8 mouse cellular contexts compared by ENCODE assay signal in genomic region chr6:55392453-55392852, GRCm38 (mm10). TPM values are rescaled to one million over a fixed set of nuclear protein-coding genes. Genes with fewer than 3 reads are reported as not detected.
DNase-seq lines count a peak whose midpoint lies in the region; ATAC-seq and TF ChIP-seq lines count a peak whose summit lies in the region.

No protein-coding gene starts in this region.

- no peaks in the 10 kb centered on the region for H3K9me3 ChIP-seq in embryonic facial prominence, embryonic 10.5 days
- H3K9me3 ChIP-seq in heart, embryonic 12.5 days (replicated peaks), result no peaks in the 10 kb centered on the region
- H3K9me3 ChIP-seq in liver, embryonic 14.5 days (ENCODE audit: control insufficient read depth, low read length), result no peaks in the 10 kb centered on the region
- no peaks in the 10 kb centered on the region for H3K9me3 ChIP-seq in neural tube, embryonic 14.5 days (ENCODE audit: control insufficient read depth, low read length)

- H3ac ChIP-seq in C2C12 (ENCODE audit: control insufficient read depth, insufficient read length, low read depth), result no peak overlapping the region

- H3K36me3 ChIP-seq in C2C12 (ENCODE audit: control insufficient read depth, insufficient read depth), result no peaks in the 10 kb centered on the region
- H3K36me3 ChIP-seq in embryonic facial prominence, embryonic 10.5 days (replicated peaks), result no peaks in the 10 kb centered on the region
- no peaks in the 10 kb centered on the region for H3K36me3 ChIP-seq in heart, embryonic 12.5 days
- no peaks in the 10 kb centered on the region for H3K36me3 ChIP-seq in liver, embryonic 14.5 days (replicated peaks; ENCODE audit: control insufficient read depth, insufficient read depth, low read depth)
- H3K36me3 ChIP-seq in neural tube, embryonic 14.5 days (ENCODE audit: control insufficient read depth, insufficient read depth, low read length), result no peaks in the 10 kb centered on the region

- peaks cover 41% of the 10 kb centered on the region for H3K4me1 ChIP-seq in embryonic facial prominence, embryonic 10.5 days
- 0 out of 2 replicates have a peak, but pooled peaks cover 5% of the 10 kb centered on the region for H3K4me1 ChIP-seq in heart, embryonic 12.5 days (replicated peaks)
- H3K4me1 ChIP-seq in liver, embryonic 14.5 days (replicated peaks; ENCODE audit: control insufficient read depth in 2 of 2, insufficient read depth in 2 of 2, low read length in 1 of 2), result no peaks in the 10 kb centered on the region
- peaks cover 5% of the 10 kb centered on the region; the same call in 1 of the 2 replicates for H3K4me1 ChIP-seq in neural tube, embryonic 14.5 days (ENCODE audit: control insufficient read depth, insufficient read depth, low read length)

- H3K79me2 ChIP-seq in C2C12 (ENCODE audit: control insufficient read depth, insufficient read depth), result no peaks in the 10 kb centered on the region

- WGBS in embryonic facial prominence, embryonic 10.5 days, result 16% methylated on average over 4 of the region's 4 CpGs
- WGBS in heart, embryonic 12.5 days, result 15% methylated on average over 4 of the region's 4 CpGs
- 8% methylated on average over 4 of the region's 4 CpGs for WGBS in liver, embryonic 14.5 days (ENCODE audit: insufficient replicate concordance)
- WGBS in neural tube, embryonic 14.5 days, result 13% methylated on average over 4 of the region's 4 CpGs

- TF ChIP-seq EP300 in liver, embryonic 14.5 days (IDR thresholded peaks at IDR 0.05; ENCODE audit: low read depth), result no peak

- DNase-seq in adrenal gland, postnatal 36 days, result peak; percentile 76 to 82
- peak; percentile 82 for DNase-seq in embryonic facial prominence, embryonic 10.5 days (ENCODE audit: low spot score)
- DNase-seq in kidney, postnatal 14 days, result peak; percentile 73
- DNase-seq in liver, embryonic 14.5 days (ENCODE audit: low read depth in 3 of 3, low spot score in 3 of 3), result peak; percentile 27 to 32 (median 31)
- DNase-seq in thymus, postnatal 10 days (ENCODE audit: low spot score in 2 of 2), result peak; percentile 15 to 60

- H3K4me3 ChIP-seq in C2C12 (ENCODE audit: insufficient read depth, poor library complexity, severe bottlenecking), result no peak overlapping the region
- H3K4me3 ChIP-seq in embryonic facial prominence, embryonic 10.5 days, result no peak overlapping the region
- H3K4me3 ChIP-seq in heart, embryonic 12.5 days, result no peak overlapping the region
- H3K4me3 ChIP-seq in liver, embryonic 14.5 days (ENCODE audit: insufficient read depth in 1 of 2, low read depth in 2 of 2, low read length in 2 of 2), result no peak overlapping the region
- no peak overlapping the region for H3K4me3 ChIP-seq in neural tube, embryonic 14.5 days (ENCODE audit: low read depth, low read length)

- 0 out of 2 replicates have a peak overlapping the region, but pooled peaks have one; percentile 19 for H3K27ac ChIP-seq in embryonic facial prominence, embryonic 10.5 days (replicated peaks)
- no peak overlapping the region for H3K27ac ChIP-seq in heart, embryonic 12.5 days (ENCODE audit: poor library complexity, severe bottlenecking)
- H3K27ac ChIP-seq in liver, embryonic 14.5 days, result no peak overlapping the region
- H3K27ac ChIP-seq in neural tube, embryonic 14.5 days (ENCODE audit: low read depth, low read length), result no peak overlapping the region

- no peak overlapping the region for H3K9ac ChIP-seq in heart, embryonic 12.5 days
- H3K9ac ChIP-seq in liver, embryonic 14.5 days (replicated peaks), result no peak overlapping the region
- H3K9ac ChIP-seq in neural tube, embryonic 14.5 days (replicated peaks; ENCODE audit: low read depth, low read length), result no peak overlapping the region

- no peaks in the 10 kb centered on the region for H3K79me3 ChIP-seq in C2C12 (ENCODE audit: low read depth)

- peak; percentile 54; the same call in 1 of the 2 replicates for ATAC-seq in heart, embryonic 12.5 days (ENCODE audit: insufficient number of reproducible peaks, low FRiP score)
- ATAC-seq in liver, embryonic 14.5 days (ENCODE audit: insufficient read depth), result no peak
- ATAC-seq in neural tube, embryonic 14.5 days (ENCODE audit: low read depth), result peak; percentile 57

- H3K27me3 ChIP-seq in C2C12 (ENCODE audit: control insufficient read depth, insufficient read depth, insufficient read length), result peaks cover 13% of the 10 kb centered on the region
- peaks cover 23% of the 10 kb centered on the region; the same call in 1 of the 2 replicates for H3K27me3 ChIP-seq in embryonic facial prominence, embryonic 10.5 days (replicated peaks; ENCODE audit: low read depth, poor library complexity, severe bottlenecking)
- H3K27me3 ChIP-seq in heart, embryonic 12.5 days (replicated peaks), result peaks cover 90% of the 10 kb centered on the region
- peaks cover 5% of the 10 kb centered on the region for H3K27me3 ChIP-seq in liver, embryonic 14.5 days (ENCODE audit: control insufficient read depth, insufficient read depth, low read length)
- H3K27me3 ChIP-seq in neural tube, embryonic 14.5 days (ENCODE audit: control insufficient read depth, insufficient read depth, low read length), result no peaks in the 10 kb centered on the region

- H3K4me2 ChIP-seq in heart, embryonic 12.5 days, result no peak overlapping the region
- H3K4me2 ChIP-seq in liver, embryonic 14.5 days (ENCODE audit: low read depth), result no peak overlapping the region
- no peak overlapping the region for H3K4me2 ChIP-seq in neural tube, embryonic 14.5 days (ENCODE audit: low read depth, low read length)

- peak; percentile 35 for TF ChIP-seq CTCF in C2C12 (IDR thresholded peaks at IDR 0.05; ENCODE audit: control insufficient read depth, insufficient read depth, insufficient read length)
- peak; percentile 87 for TF ChIP-seq CTCF in liver, embryonic 14.5 days (IDR thresholded peaks at IDR 0.05; ENCODE audit: low read depth)

TF ChIP-seq in C2C12, 6 proteins besides CTCF, POLR2A, EP300 and RAD21:
- TF ChIP-seq MYOD1 (IDR thresholded peaks at IDR 0.05; ENCODE audit: control insufficient read depth, insufficient read length, low read depth) (no peak), CEBPB (IDR thresholded peaks at IDR 0.05; ENCODE audit: low read depth) (no peak), MYOG (IDR thresholded peaks at IDR 0.05; ENCODE audit: control insufficient read depth, extremely low read depth, insufficient read length) (no peak)

RNA-seq across cellular contexts. Expression of gene Ghrhr, which starts 16.4 kb away (rescaled TPM):
- not detected for polyA plus RNA-seq in C2C12 (2012; fragmentation: generic; extraction: Trizol)
- not detected for total RNA-seq in adrenal gland, postnatal 36 days (2021)
- not detected in 2 replicates for polyA plus RNA-seq in embryonic facial prominence, embryonic 10.5 days (2016; fragmentation: Nextera tagmentation; extraction: Ambion mirVana)
- not detected in 2 replicates for polyA plus RNA-seq in heart, embryonic 12.5 days (2016; fragmentation: Nextera tagmentation; extraction: Ambion mirVana)
- polyA plus RNA-seq in liver, embryonic 14.5 days (2012; rRNA removed), result 0.02 and 0.03 TPM in 2 replicates
- not detected in 2 replicates for polyA plus RNA-seq in liver, embryonic 14.5 days (2014; fragmentation: Nextera tagmentation; extraction: Ambion mirVana)
- not detected in 2 replicates for polyA plus RNA-seq in neural tube, embryonic 14.5 days (2014; fragmentation: Nextera tagmentation; extraction: Ambion mirVana)

RNA-seq across cellular contexts. Expression of gene Aqp1, which starts 56.2 kb away (rescaled TPM):
- polyA plus RNA-seq in C2C12 (2012; fragmentation: generic; extraction: Trizol), result 206 TPM
- total RNA-seq in adrenal gland, postnatal 36 days (2021), result 10 to 100 TPM; 45.2 to 72.8 TPM
- 0.29 and 0.76 TPM in 2 replicates for polyA plus RNA-seq in embryonic facial prominence, embryonic 10.5 days (2016; fragmentation: Nextera tagmentation; extraction: Ambion mirVana)
- polyA plus RNA-seq in heart, embryonic 12.5 days (2016; fragmentation: Nextera tagmentation; extraction: Ambion mirVana), result 23.0 and 23.5 TPM in 2 replicates
- 58.3 and 59.3 TPM in 2 replicates for polyA plus RNA-seq in liver, embryonic 14.5 days (2012; rRNA removed)
- polyA plus RNA-seq in liver, embryonic 14.5 days (2014; fragmentation: Nextera tagmentation; extraction: Ambion mirVana), result 13.2 and 15.1 TPM in 2 replicates
- polyA plus RNA-seq in neural tube, embryonic 14.5 days (2014; fragmentation: Nextera tagmentation; extraction: Ambion mirVana), result 0.20 and 0.84 TPM in 2 replicates

RNA-seq across cellular contexts. Expression of gene Adcyap1r1, which starts 59.3 kb away (rescaled TPM):
- 0.01 TPM for polyA plus RNA-seq in C2C12 (2012; fragmentation: generic; extraction: Trizol)
- total RNA-seq in adrenal gland, postnatal 36 days (2021), result 10 to 100 TPM; 23.8 to 35.7 TPM
- polyA plus RNA-seq in embryonic facial prominence, embryonic 10.5 days (2016; fragmentation: Nextera tagmentation; extraction: Ambion mirVana), result 4.4 and 9.7 TPM in 2 replicates
- polyA plus RNA-seq in heart, embryonic 12.5 days (2016; fragmentation: Nextera tagmentation; extraction: Ambion mirVana), result 6.2 and 6.5 TPM in 2 replicates
- polyA plus RNA-seq in liver, embryonic 14.5 days (2012; rRNA removed), result 0.01 and 0.08 TPM in 2 replicates
- polyA plus RNA-seq in liver, embryonic 14.5 days (2014; fragmentation: Nextera tagmentation; extraction: Ambion mirVana), result not detected in 2 replicates
- polyA plus RNA-seq in neural tube, embryonic 14.5 days (2014; fragmentation: Nextera tagmentation; extraction: Ambion mirVana), result 70.7 and 79.3 TPM in 2 replicates

Comparison
In these comparisons a context has a peak if more than half of its experiments do, and no peak if none do; other contexts are left out.
1. DNase-seq: peak in every context shown above with its lines; median percentile 82 in embryonic facial prominence, embryonic 10.5 days; 79 in adrenal gland, postnatal 36 days; 73 in kidney, postnatal 14 days; 38 in thymus, postnatal 10 days; 31 in liver, embryonic 14.5 days.